Mouse (Mus musculus) kidney, embryonic 14.5 days (tissue): ENCODE measurements around the gene Phb. TPM values are rescaled to one million over a fixed set of nuclear protein-coding genes. Genes with fewer than 3 reads are reported as not detected.
A peak's percentile ranks its signal among the peaks of the same experiment; 100 is the strongest.

Experiments used
- ATAC-seq: fragments of 200-750 bp; cut with Nextera tagmentation; 2 replicates; pipeline ENCODE4 v1.8.0; 2017; ENCODE audit warnings: moderate number of reproducible peaks, mild to moderate bottlenecking, moderate TSS enrichment, moderate library complexity; ENCODE audit not compliant: low FRiP score, low TSS enrichment
- H3K27ac ChIP-seq: fragments of 300-500 bp; sonication (generic); 2 replicates; pipeline ENCODE4 v1.5.1; 2014; ENCODE audit warnings: low read depth, mild to moderate bottlenecking, low read length, moderate library complexity, mixed read lengths
- H3K27me3 ChIP-seq: fragments of 300-500 bp; sonication (generic); 2 replicates; pipeline ENCODE4 v1.6.1; 2014; ENCODE audit warnings: mild to moderate bottlenecking, low read length; ENCODE audit not compliant: control insufficient read depth, insufficient read depth
- H3K36me3 ChIP-seq: fragments of 300-500 bp; sonication (generic); 2 replicates; pipeline ENCODE4 v1.6.1; 2014; ENCODE audit warnings: low read length, mixed read lengths; ENCODE audit not compliant: control insufficient read depth, insufficient read depth
- H3K4me1 ChIP-seq: fragments of 300-500 bp; sonication (generic); 2 replicates; pipeline ENCODE4 v1.6.1; 2014; ENCODE audit warnings: low read length, mixed read lengths; ENCODE audit not compliant: control insufficient read depth, insufficient read depth
- H3K4me2 ChIP-seq: fragments of 300-500 bp; sonication (generic); replicated peaks from 2 replicates; pipeline ENCODE4 v1.6.1; 2014; ENCODE audit warnings: low read depth, mild to moderate bottlenecking, low read length
- H3K4me3 ChIP-seq: fragments of 300-500 bp; sonication (generic); 2 replicates; pipeline ENCODE4 v1.5.1; 2014; ENCODE audit warnings: mild to moderate bottlenecking, low read length
- H3K9ac ChIP-seq: fragments of 300-500 bp; sonication (generic); 2 replicates; pipeline ENCODE4 v1.6.1; 2014; ENCODE audit warnings: low read depth, mild to moderate bottlenecking, low read length, moderate library complexity
- H3K9me3 ChIP-seq: fragments of 300-500 bp; sonication (generic); 2 replicates; pipeline ENCODE4 v1.6.1; 2016; ENCODE audit warnings: low read length; ENCODE audit not compliant: control insufficient read depth
- WGBS: fragments of 180-500 bp; shearing (Covaris S2); extraction: QIAGEN DNeasy Blood & Tissue Kit; methylation state at CpG from one replicate; pipeline ENCODE4 v1.1.7; 2014; 5-methylcytosine and 5-hydroxymethylcytosine counted together
- polyA plus RNA-seq: library from polyadenylated mRNA; unstranded; fragments of >200 nt; fragmentation: Nextera tagmentation; extraction: Ambion mirVana; gene quantifications from 2 replicates; pipeline ENCODE4 v1.2.1, GENCODE M21; 2014

Gene Phb
- polyA plus RNA-seq, 1 experiment from 2014 or later: 261 TPM

GRCm38 (mm10) chr11:95676307-95676706, 9.6 kb downstream of the Phb start:
- H3K9ac ChIP-seq: no peak overlapping the region
- 0 out of 2 replicates have a peak, but pooled peaks cover 7% of the 10 kb centered on the region for H3K4me1 ChIP-seq
- no peaks in the 10 kb centered on the region for H3K9me3 ChIP-seq
- WGBS: 11% methylated on average over 6 of the region's 6 CpGs
- H3K27ac ChIP-seq: peak overlapping the region; percentile 47; the same call in 1 of the 2 replicates
- H3K4me3 ChIP-seq: no peak overlapping the region
- peaks cover 83% of the 10 kb centered on the region for H3K36me3 ChIP-seq
- H3K4me2 ChIP-seq: no peak overlapping the region
- peak; percentile 70 for ATAC-seq
- no peaks in the 10 kb centered on the region for H3K27me3 ChIP-seq

- no peak overlapping the region for H3K27ac ChIP-seq
- H3K4me1 ChIP-seq: 0 out of 2 replicates have a peak, but pooled peaks cover 7% of the 10 kb centered on the region
- WGBS: 58% methylated on average over 14 of the region's 14 CpGs
Observed at GRCm38 (mm10) chr11:95677925-95678701, 11.4 kb downstream of the Phb start.

GRCm38 (mm10) chr11:95681995-95682601, 15.3 kb downstream of the Phb start:
- Histone ChIP-seq H3K4me3 (no peak overlapping the region), H3K27ac (no peak overlapping the region; the same call in 1 of the 2 replicates), H3K27me3 (no peaks in the 10 kb centered on the region), H3K9ac (no peak overlapping the region), H3K4me1 (peaks cover 10% of the 10 kb centered on the region; the same call in 1 of the 2 replicates), H3K4me2 (no peak overlapping the region), H3K36me3 (peaks cover 42% of the 10 kb centered on the region), H3K9me3 (no peaks in the 10 kb centered on the region)
- WGBS: 43% methylated on average over 9 of the region's 9 CpGs
- ATAC-seq: no peak

More at GRCm38 (mm10) chr11:95677925-95678701, 11.4 kb downstream of the Phb start:
- Histone ChIP-seq H3K4me3 (no peak overlapping the region), H3K9me3 (no peaks in the 10 kb centered on the region), H3K9ac (no peak overlapping the region), H3K36me3 (peaks cover 75% of the 10 kb centered on the region), H3K27me3 (no peaks in the 10 kb centered on the region), H3K4me2 (no peak overlapping the region)
- no peak for ATAC-seq

GRCm38 (mm10) chr11:95682946-95683345, 16.2 kb downstream of the Phb start:
- Histone ChIP-seq H3K4me2 (no peak overlapping the region), H3K9me3 (no peaks in the 10 kb centered on the region), H3K27ac (no peak overlapping the region), H3K36me3 (peaks cover 33% of the 10 kb centered on the region), H3K9ac (no peak overlapping the region), H3K4me3 (no peak overlapping the region), H3K27me3 (no peaks in the 10 kb centered on the region), H3K4me1 (peaks cover 10% of the 10 kb centered on the region; the same call in 1 of the 2 replicates)
- 91% methylated on average over 3 of the region's 3 CpGs for WGBS
- no peak for ATAC-seq

GRCm38 (mm10) chr11:95686031-95686430, 19.3 kb downstream of the Phb start:
- Histone ChIP-seq H3K4me2 (no peak overlapping the region), H3K4me3 (no peak overlapping the region), H3K4me1 (peaks cover 10% of the 10 kb centered on the region; the same call in 1 of the 2 replicates), H3K36me3 (peaks cover 10% of the 10 kb centered on the region), H3K9ac (no peak overlapping the region), H3K27me3 (no peaks in the 10 kb centered on the region), H3K9me3 (no peaks in the 10 kb centered on the region), H3K27ac (no peak overlapping the region)
- 5% methylated on average over 4 of the region's 4 CpGs for WGBS
- peak; percentile 29; the same call in 1 of the 2 replicates for ATAC-seq

- Histone ChIP-seq H3K27me3 (no peaks in the 10 kb centered on the region), H3K4me2 (no peak overlapping the region), H3K9me3 (no peaks in the 10 kb centered on the region), H3K4me1 (peaks cover 10% of the 10 kb centered on the region; the same call in 1 of the 2 replicates), H3K36me3 (no peaks in the 10 kb centered on the region), H3K4me3 (no peak overlapping the region), H3K27ac (no peak overlapping the region), H3K9ac (no peak overlapping the region)
- WGBS: 32% methylated on average over 11 of the region's 11 CpGs
- ATAC-seq: no peak
Observed at GRCm38 (mm10) chr11:95687084-95687656, 20.4 kb downstream of the Phb start.

GRCm38 (mm10) chr11:95688515-95688914, 21.8 kb downstream of the Phb start:
- Histone ChIP-seq H3K27ac (peak overlapping the region; percentile 31; the same call in 1 of the 2 replicates), H3K27me3 (no peaks in the 10 kb centered on the region), H3K36me3 (no peaks in the 10 kb centered on the region), H3K4me1 (peaks cover 10% of the 10 kb centered on the region; the same call in 1 of the 2 replicates), H3K9ac (no peak overlapping the region), H3K4me2 (no peak overlapping the region), H3K9me3 (no peaks in the 10 kb centered on the region), H3K4me3 (no peak overlapping the region)
- 66% methylated on average over 6 of the region's 6 CpGs for WGBS
- no peak for ATAC-seq

- H3K4me2 ChIP-seq: no peak overlapping the region
Observed at GRCm38 (mm10) chr11:95688981-95689380, 22.2 kb downstream of the Phb start.

More at GRCm38 (mm10) chr11:95688981-95689380, 22.2 kb downstream of the Phb start:
- Histone ChIP-seq H3K4me1 (peaks cover 10% of the 10 kb centered on the region; the same call in 1 of the 2 replicates), H3K4me3 (no peak overlapping the region), H3K9ac (no peak overlapping the region), H3K27me3 (no peaks in the 10 kb centered on the region), H3K27ac (no peak overlapping the region), H3K36me3 (no peaks in the 10 kb centered on the region), H3K9me3 (no peaks in the 10 kb centered on the region)
- ATAC-seq: no peak
- WGBS: 51% methylated on average over 7 of the region's 7 CpGs
